Mouse (Mus musculus) right cerebral cortex, postnatal 10 days (tissue): ENCODE data around the gene Pnliprp1.

Experiments used
- DNase-seq, 2 experiments: peaks; one replicate each; pipeline ENCODE4 v3.0.0; 2021; ENCODE audit warnings: low spot score in 2 of 2

Pnliprp1 gene

DNA sequence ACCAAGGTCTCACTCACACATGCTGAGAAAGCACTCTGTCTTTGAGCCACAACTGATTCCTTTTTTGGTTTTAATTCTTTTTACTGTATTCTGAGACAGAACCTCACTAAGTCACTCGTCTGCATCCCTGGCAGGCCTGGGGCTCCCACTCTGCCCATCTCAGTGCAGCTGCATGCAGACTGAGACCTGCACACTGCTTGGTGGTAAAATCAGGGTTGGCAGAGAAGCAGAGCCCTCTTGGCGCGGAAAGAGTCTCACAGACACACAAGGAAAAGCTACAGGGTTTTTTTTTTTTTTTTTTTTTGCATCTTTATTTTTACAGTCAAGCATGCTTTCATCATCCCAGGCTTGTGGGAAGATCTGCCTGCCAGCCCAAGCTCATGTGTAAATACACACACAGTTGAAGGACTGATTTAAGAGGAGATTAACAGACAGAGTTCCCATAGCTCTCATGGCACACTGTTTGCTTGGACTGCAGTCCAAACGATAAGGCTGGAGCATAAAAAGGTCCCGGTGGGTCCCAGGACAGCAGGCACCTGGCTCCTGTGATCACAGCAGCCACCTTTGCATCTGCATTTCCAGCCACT is at the start of gene Pnliprp1:
Pnliprp1 (plus strand) TSS at position 443 of the 587 bp plus-strand sequence.
- DNase-seq = peak; percentile 61 to 65

DNA sequence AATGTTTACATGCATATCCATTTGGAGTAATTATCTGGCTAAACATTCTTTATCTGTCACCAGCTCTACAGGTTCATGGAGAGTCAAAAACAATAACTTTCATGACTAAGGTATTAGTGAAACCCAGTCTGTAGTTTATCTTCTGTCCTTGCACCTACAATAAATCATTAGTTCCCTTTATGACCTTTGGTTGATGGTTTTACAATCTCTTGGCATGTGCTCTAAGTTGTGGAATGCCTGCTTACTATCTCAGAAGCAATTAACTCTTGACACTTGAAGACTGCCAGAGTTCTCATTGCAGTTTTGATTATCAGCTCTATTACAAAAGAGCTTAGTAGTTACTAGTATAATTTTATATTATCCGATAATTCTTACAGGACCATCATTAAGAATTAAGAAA is 39.8 kb upstream of the Pnliprp1 start:
- DNase-seq = no peak

DNA sequence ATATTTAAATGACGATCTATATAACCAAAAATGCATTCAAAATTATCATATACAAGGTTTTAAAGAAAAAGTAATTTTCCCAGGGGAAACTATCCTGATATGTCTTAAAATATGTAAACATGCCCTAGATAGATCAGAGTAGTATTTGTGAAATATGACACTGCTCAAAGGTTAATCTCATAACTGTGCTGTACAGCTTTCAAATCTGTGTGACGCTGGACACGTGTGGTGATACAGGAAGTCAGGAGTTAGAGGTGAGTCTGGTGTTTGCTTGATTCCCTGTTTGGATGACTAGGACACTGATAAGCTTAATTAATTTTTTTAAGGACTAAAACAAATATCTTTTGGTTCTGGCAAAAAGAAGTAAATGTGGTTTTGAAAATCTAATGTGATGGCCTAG is 33.4 kb upstream of the Pnliprp1 start:
- DNase-seq = no peak

DNA sequence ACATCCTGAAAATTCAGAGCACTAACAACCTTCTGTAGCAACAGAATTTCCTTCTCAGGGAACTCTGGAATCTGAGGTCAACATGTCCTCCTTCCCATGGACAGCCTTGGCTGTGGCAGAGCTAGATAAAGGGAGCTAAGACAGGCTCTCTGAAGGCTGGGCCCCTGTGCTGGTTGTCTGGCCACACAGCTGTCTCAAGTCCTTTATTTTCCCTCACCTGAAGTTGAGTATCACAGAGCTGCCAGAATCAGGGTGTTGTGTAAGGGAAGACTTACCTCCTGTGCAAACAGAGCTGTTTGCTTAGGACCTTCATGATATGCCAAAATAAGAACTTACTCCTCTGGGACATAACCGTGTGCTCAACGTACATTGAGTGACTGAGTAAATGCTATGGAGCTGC is 32.5 kb upstream of the Pnliprp1 start:
- no peak for DNase-seq

DNA sequence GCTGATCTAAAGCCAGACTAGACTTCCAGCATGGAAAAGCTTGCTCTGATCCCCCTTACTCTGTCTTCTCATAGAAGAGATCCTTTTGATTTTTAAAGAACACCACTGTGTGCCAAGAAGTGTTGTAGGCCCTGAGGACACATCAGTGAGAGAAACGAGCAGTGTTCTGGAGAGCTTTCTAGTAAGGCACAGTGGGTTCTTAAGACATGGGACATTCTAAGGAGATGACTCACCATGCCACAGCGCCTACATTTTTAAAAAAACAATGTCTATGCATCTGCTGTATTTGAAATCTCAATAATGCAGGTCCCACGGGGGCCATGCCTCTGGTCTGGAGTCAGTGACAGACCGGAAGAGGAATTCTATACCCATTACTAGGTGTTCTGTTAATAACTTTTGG is 24.1 kb upstream of the Pnliprp1 start:
- no peak for DNase-seq

DNA sequence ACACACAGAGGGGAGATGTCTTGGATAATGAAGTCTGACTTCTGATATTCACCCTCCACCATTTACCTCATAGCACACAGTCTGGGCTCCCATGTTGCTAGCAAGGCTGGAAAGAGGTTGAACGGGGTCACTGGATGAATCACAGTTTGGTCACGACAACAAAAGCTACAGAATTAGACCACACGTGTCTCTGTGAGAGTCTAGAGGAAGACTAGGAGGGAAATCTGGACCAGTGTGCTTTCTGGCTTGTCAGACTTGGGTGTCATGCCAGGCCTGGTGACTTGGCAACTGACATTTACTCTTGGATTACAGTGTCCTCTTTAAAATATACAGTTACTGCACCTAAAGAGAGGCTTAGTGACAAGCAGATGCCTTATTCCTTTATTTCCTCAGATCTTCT is 20.1 kb upstream of the Pnliprp1 start:
- no peak for DNase-seq

DNA sequence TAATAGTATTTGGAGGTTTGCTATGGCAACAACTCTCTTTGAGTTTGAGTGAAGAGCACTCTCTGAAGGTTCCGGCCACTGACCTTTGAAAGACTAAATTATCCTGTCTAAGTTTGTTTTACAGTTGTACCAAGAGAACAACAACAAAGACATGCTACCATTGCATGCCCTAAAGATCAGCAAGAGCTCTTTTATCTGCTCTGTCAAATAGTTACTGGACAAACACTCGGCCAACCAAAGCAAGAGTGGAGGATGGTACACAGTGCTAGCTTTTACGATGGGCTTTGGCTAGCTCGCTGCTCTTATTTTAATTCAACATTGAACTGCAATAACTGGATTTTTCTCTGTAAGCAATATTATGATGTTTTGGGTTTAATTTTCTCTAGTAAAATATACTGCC is 10.8 kb upstream of the Pnliprp1 start:
- no peak for DNase-seq

DNA sequence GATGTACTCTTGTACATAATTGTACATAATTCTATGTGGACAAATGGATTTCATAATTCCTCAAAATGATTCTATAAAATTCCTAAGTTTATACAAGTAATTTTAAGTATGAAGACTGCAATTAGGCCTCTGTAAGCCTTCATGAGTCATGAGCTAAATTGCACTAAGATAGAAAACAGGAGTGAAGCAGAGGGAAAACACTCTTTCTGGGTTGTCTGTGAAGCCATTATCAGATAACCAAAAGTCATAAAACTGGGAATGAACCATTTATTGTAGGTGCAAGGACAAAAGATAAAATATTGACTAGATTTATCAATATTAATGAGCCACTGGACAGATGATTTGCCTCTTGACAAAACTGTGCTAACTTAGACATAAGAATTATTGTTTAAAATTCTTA is 8.2 kb upstream of the Pnliprp1 start:
- DNase-seq = no peak

DNA sequence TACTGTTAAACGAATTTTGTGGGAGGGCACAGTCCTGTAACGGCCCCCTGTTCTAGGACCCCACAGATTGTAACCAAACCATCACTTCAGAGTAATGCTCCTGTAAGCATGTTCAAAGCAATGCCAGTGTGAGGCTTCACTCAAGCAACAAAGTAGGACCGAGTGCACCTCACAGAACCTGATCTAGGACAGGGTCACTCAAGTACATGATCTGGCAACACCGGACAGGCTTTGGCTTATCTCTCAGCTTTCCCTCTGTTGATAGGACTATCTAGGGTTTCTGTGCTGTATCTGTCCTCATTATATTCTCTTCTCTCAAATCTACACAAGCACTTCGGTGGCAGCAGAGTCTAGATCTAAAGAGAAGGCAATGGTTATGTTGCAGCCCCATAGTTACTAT is 2.1 kb upstream of the Pnliprp1 start:
- DNase-seq = no peak

DNA sequence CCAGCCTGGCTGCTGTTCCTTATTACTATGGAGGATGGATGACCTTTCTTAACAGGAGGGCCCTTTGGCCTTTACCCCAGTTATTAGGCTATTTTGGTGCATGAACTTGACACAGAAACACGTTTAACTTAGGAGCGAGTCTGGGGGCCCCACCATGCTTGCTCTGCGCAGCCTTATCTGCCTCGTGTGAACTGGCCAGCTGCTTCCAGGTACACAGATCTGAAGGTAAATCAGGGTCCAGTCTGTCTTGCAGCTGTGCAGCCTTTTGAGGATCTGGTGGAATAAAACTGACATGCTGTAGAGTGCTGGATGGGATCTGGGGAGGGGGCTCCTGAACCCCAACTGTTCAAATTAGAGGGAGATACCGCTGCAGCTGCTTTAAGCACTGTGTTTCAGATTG is 931 bp upstream of the Pnliprp1 start:
- DNase-seq = no peak

DNA sequence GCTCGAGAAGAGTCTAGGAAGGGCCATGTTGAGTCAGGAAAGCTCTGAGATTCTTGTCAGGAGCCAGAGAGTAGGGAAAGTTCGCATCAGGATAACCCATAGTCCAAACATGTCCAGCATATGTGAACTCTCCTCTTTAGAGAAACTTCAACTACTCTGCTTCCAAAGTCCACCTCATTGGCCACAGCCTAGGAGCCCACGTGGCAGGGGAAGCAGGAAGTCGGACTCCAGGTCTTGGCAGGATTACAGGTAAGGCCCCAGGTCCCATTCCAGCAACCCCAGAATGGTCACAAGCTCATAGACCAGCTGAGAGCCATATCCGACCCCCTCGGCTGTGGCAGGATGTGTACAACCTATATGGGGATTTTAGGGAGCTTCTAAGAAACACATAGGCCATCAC is 4.5 kb downstream of the Pnliprp1 start:
- no peak for DNase-seq

DNA sequence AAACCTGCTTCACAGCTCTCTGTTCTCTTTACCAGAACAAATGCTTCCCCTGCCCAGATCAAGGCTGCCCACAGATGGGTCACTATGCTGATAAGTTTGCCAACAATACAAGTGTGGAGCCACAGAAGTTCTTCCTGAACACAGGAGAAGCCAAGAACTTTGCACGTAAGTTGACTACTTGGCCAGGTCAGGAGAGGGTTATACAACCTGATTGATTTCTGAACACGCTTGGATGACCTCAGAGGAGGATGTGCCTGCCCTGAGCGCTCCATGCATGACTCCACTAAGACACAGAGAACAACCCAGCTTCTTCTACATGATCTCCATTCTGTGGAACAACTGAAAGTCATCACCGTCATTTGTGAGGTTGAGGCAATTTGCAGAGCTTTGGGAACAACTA is 9.4 kb downstream of the Pnliprp1 start:
- no peak for DNase-seq

DNA sequence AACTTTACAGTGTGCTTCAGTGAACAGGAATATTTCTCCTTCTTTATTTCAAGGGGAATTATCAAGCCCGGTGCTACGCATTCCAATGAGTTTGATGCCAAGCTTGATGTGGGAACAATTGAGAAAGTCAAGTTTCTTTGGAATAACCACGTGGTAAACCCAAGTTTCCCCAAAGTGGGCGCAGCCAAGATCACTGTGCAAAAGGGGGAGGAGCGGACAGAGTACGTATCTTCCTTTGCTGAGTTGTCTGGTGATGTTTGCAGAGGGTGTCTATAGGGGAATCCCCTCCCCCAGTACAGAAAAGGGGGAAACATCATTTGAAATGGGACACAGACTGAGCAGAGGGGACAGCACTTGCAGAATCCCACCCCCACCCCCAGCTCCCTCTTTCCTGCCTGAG is 12.3 kb downstream of the Pnliprp1 start:
- no peak for DNase-seq

DNA sequence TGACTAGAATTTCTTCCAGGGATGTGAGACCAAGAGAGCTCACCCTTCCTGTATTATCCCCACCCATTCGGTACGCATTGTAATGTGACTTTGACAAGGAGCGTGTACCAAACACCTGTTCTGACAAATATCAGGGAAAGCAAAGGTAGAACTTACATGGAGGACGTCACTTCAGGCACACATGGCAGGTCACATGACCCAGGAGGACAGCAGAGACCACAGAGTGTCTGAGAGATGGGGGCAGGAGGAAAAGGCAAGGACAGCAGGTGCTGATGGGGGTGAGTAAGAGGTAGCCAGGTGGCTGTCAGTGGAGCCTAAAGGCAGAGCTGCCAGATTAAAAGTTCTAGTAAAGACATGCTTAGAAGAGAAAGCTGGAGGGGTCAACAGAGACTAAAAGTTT is 14.0 kb downstream of the Pnliprp1 start:
- DNase-seq = no peak

DNA sequence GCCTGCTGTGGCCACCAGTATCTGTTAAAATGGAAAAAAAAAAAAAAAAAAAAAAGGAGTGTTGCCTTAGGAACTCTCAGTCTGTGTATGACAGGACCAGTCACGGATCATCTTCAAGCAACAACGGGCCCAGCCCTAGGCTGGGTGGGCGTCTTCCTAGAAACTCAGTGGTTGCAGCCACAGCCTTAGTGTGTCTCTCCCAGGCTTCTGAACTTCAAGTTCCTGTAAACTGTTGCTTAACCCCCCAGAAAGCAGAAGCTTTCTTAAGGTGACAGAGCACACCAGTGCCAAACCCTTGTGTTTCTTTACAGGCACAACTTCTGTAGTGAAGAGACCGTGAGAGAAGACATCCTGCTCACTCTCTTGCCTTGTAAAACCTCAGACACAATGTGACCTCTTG is 15.0 kb downstream of the Pnliprp1 start:
- no peak for DNase-seq

DNA sequence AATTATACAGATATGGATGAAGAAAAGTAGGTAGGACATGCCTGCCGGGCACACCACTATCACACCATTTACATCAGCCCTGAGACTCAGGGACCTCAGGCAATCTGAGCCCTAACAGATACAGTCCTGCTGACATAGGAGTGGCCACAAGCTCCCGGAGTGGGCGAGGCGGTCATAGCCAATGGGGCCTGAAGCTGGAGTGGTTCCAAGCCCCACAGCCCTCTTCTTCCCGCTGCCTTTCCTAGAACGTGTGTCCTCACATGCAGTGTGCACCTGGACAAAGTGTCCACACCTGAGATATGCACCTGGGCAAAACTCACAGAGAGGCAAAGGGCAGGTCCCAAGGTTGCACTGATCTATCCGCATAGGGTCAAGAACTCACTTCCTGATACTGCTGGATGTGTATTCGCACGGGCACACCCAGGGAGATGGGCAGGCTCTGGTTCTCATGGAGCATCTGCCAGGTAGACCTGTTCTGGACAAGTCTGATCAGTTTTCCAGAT is 18.9 kb downstream of the Pnliprp1 start:
- no peak for DNase-seq

DNA sequence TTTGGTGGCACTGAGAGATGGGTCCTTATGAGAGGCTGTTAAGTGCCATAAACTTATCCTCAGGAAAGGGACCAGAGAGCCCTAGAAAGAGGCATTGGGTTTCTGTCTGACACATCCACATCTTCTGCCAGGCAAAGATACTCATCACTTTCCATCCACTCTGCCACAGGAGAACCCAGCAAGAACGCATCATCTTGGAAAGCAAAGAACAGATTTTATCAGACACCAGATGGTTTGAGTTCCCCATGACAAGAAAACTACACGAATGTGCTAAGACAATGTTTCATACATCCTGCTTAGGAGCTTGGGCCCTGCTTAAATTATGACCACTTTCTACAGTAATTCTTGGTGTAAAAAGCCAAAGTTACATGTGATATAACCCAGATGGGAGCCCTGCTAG is 22.1 kb downstream of the Pnliprp1 start:
- DNase-seq = no peak

DNA sequence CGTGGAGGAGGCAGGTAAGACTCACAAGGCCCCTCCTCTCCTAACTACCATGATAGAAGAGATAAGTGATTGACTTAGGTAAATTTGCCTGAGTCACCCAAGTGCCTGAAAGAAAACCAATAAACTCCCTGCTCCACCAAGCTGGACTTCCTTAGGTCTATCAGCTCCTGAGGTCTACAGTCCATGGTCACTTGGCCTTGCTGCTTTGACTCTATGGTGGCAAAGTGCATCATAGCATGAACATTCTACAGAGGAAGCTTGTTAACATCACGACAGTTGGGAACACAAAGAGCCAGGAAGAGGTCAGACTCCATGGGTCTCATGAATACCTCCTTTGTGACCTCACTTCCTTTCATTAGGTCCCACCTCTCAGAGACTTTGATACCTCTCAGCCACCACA is 22.8 kb downstream of the Pnliprp1 start:
- no peak for DNase-seq

DNA sequence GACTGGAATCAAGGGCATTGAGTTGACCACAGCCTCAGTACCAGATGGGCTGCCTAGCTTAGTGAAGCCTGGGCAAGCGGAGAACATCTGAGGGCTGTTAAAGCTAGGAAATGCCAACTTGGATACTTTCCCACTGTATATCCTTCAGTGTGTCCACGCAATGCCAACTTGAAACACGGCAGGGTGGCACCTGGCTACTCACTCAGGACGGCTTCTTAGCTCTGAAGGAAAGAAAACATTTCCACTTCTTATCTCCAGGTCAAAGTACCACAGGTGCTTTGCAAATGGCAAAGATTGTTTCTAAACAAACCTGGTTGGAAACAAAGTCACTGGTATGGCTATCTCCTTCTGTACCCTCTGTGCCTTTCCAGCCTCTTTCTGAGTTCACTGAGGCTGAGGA is 30.2 kb downstream of the Pnliprp1 start:
- no peak for DNase-seq

DNA sequence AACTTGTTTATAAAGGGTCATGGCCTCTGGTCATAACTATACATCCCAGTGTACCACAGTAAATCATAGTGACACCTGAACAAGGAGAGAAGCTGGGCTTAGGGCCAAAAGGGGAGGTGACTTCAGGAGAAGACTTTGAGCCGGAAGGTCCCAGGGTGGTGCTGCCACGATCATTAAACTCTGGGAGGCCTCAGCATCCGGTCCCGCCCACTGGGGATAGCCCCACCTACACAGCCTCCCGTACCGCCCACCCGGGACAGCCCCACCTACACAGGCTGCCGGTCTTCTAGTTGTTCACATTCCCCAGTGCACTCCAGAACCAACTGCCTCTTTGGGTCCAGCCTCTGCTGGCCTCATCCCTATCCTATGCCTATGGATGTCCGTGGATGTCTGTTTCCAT is 30.7 kb downstream of the Pnliprp1 start, which contains the start of gene Pnliprp2:
Pnliprp2 (plus strand) TSS at position 297 of the 400 bp plus-strand sequence.
- DNase-seq = no peak

DNA sequence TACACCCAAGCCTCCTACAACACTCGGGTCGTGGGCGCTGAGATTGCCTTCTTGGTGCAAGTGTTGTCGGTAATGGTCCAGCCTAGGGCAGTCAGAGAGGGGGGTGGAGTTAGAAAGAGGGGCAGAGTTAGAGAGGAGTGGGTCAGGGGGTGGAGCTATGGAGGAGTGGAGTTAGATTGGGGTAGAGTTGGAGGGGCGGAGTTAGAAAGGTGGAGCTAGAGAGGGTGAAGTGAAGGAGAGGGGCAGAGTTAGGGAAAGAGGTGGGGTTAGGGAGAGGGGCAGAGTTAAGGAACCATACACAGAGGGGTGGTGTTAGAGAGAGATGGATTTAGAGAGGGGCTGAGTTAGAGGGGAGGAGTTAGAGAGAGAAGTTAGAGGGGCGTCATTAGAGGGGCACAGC is 33.6 kb downstream of the Pnliprp1 start:
- DNase-seq = no peak

DNA sequence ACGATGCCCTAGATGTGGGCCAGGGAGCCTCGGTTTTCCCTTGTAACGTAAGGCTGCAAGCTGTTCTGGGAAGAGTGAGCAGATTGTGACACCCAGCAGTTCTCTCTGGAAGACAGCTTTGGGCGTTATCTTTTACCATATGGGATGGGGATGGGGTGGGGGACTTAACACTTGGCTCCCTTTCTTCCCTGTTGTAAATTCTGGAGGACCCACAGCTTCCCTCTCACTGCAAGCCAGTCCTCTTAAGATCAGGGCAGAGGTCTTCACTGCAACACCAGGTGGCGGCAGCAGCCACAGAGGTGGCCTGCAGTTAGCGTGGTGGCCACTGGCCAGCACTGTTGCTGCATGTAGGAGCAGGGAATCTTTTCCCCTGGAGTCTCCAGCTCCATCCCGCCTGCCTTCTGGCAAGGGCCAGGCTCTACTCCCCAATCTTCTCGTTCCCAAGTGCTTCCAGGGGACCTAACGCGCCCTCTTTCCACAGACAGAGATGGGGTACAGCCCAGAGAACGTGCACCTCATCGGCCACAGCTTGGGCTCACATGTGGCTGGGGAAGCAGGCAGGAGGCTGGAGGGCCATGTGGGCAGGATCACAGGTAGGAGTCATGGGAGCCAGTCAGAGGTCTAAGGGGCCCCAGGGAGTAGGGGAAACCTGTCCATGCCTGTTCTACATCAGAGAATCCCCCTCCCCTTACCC is 34.3 kb downstream of the Pnliprp1 start:
- peak; percentile 76 to 83 for DNase-seq

DNA sequence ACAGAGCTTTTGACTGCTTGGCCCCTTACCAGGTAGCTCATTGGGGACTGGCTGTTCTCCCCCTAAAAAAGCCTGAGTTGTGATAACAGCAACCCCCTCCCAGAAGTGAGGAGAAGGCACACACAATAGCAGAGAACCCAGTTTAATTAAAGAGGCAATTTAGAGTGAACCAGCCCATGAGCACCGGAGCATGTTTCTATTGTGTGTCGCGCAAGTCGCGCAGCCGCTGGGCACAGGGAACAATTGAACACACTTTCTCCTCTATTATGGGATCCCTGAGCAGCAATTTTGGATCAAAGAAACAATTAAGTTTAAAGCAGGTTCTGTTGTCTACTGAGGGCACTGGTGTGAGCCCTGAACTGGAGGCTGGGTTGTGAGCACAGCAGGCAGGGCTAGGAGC is 38.6 kb downstream of the Pnliprp1 start:
- no peak for DNase-seq

DNA sequence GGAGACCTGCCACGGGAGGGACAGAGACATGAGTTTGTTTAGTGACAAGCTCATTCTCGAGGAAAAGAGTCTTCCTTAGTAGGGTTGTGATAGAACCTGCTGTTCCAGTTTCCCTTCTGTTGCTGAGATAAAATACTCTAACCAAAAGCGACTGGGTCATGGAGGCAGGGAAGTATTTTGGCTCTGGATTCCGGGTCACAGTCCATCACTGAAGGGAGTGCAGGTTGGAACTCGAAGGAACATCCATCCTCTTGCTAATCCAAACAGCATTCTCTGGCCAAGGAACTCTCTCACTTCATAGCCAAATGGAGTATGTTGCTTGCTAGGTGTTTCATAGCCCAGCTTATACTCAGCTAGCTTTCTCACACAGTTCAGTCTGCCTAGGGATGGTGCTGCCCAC is 47.8 kb downstream of the Pnliprp1 start:
- no peak for DNase-seq
